Mouse (Mus musculus) MEL (cell line): ENCODE data around the gene Ddx42. TPM values are rescaled to one million over a fixed set of nuclear protein-coding genes. Genes with fewer than 3 reads are reported as not detected.

Source experiments
- DNase-seq: peaks from one replicate; pipeline ENCODE4 v3.0.0; 2011; ENCODE audit warnings: low read depth, low spot score
- H3K27ac ChIP-seq: 2 replicates; pipeline ENCODE4 v1.5.1; 2012; ENCODE audit warnings: low read depth, mild to moderate bottlenecking, control low read depth, low read length, moderate library complexity; ENCODE audit not compliant: control insufficient read depth
- H3K27me3 ChIP-seq, 2 experiments: fragments of 150-350 bp in 1 of 2; sonication (generic) in 1 of 2; 2 replicates each; pipeline ENCODE4 v1.6.1; 2012; ENCODE audit warnings: low read length in 2 of 2, mild to moderate bottlenecking in 2 of 2, improper control_type of control experiment in 1 of 2, moderate library complexity in 1 of 2; ENCODE audit not compliant: insufficient read depth in 2 of 2, control insufficient read depth in 1 of 2
- H3K36me3 ChIP-seq, 2 experiments: 2 replicates each; pipeline ENCODE4 v1.6.1; 2012 to 2014; ENCODE audit warnings: low read length in 2 of 2, improper control_type of control experiment in 1 of 2, inconsistent platforms in 1 of 2, mild to moderate bottlenecking in 1 of 2; ENCODE audit not compliant: insufficient read depth in 2 of 2, control insufficient read depth in 1 of 2
- H3K4me1 ChIP-seq, 2 experiments: fragments of 150-350 bp in 1 of 2; sonication (generic) in 1 of 2; 2 replicates each; pipeline ENCODE4 v1.6.1; 2012; ENCODE audit warnings: low read length in 2 of 2, improper control_type of control experiment in 1 of 2, mild to moderate bottlenecking in 1 of 2; ENCODE audit not compliant: insufficient read depth in 2 of 2, control insufficient read depth in 1 of 2
- H3K4me3 ChIP-seq, 2 experiments: fragments of 150-350 bp in 1 of 2; sonication (generic) in 1 of 2; 2 replicates each; pipeline ENCODE4 v1.5.1; 2012; ENCODE audit warnings: low read depth in 2 of 2, low read length in 2 of 2, mild to moderate bottlenecking in 2 of 2, moderate library complexity in 2 of 2, control low read depth in 1 of 2, improper control_type of control experiment in 1 of 2; ENCODE audit not compliant: control insufficient read depth in 1 of 2, insufficient read depth in 1 of 2
- H3K79me2 ChIP-seq: 2 replicates; pipeline ENCODE4 v1.6.1; 2012; ENCODE audit warnings: mild to moderate bottlenecking, low read length, moderate library complexity; ENCODE audit not compliant: control insufficient read depth, poor library complexity, insufficient read depth
- H3K9ac ChIP-seq: 2 replicates; pipeline ENCODE4 v1.6.1; 2012; ENCODE audit warnings: low read depth, mild to moderate bottlenecking, control low read depth, low read length, moderate library complexity; ENCODE audit not compliant: control insufficient read depth, poor library complexity, severe bottlenecking
- H3K9me3 ChIP-seq: fragments of 150-350 bp; sonication (generic); replicated peaks from 2 replicates; pipeline ENCODE4 v1.6.1; 2012; ENCODE audit warnings: mild to moderate bottlenecking, low read length, improper control_type of control experiment, moderate library complexity; ENCODE audit not compliant: insufficient read depth
- CTCF ChIP-seq, 3 experiments: IDR thresholded peaks in 2 of 3; conservative IDR thresholded peaks in 1 of 3; 2 replicates each; pipeline ENCODE4 v1.5.1; 2011 to 2012; ENCODE audit warnings: low read length in 3 of 3, low read depth in 2 of 3, mild to moderate bottlenecking in 2 of 3, improper control_type of control experiment in 1 of 3, inconsistent platforms in 1 of 3, mixed read lengths in 1 of 3, moderate library complexity in 1 of 3; ENCODE audit not compliant: control insufficient read depth in 1 of 3, insufficient read depth in 1 of 3, poor library complexity in 1 of 3, severe bottlenecking in 1 of 3
- E2F4 ChIP-seq: IDR thresholded peaks from 2 replicates; pipeline ENCODE4 v1.6.1; 2011; ENCODE audit warnings: low read depth, low read length, improper control_type of control experiment, borderline replicate concordance
- ELF1 ChIP-seq: IDR thresholded peaks from 2 replicates; pipeline ENCODE4 v1.6.1; 2014; ENCODE audit warnings: low read depth, mild to moderate bottlenecking, inconsistent platforms, low read length, improper control_type of control experiment, moderate library complexity
- ETS1 ChIP-seq: IDR thresholded peaks from 2 replicates; pipeline ENCODE4 v1.6.1; 2012; ENCODE audit warnings: low read depth, mild to moderate bottlenecking, inconsistent platforms, low read length, improper control_type of control experiment, moderate library complexity
- GABPA ChIP-seq: IDR thresholded peaks from 2 replicates; pipeline ENCODE4 v1.6.1; 2012; ENCODE audit warnings: low read depth, mild to moderate bottlenecking, inconsistent platforms, low read length, improper control_type of control experiment, moderate library complexity
- HCFC1 ChIP-seq: IDR thresholded peaks from 2 replicates; pipeline ENCODE4 v1.6.1; 2012; ENCODE audit warnings: low read depth, mild to moderate bottlenecking, inconsistent platforms, low read length, improper control_type of control experiment, moderate library complexity
- JUND ChIP-seq: IDR thresholded peaks from 2 replicates; pipeline ENCODE4 v1.6.1; 2011; ENCODE audit warnings: low read depth, mild to moderate bottlenecking, improper control_type of control experiment, low read length
- KAT2A ChIP-seq: conservative IDR thresholded peaks from 2 replicates; pipeline ENCODE4 v1.6.1; 2012; ENCODE audit warnings: low read depth, low read length, improper control_type of control experiment, inconsistent platforms
- MAX ChIP-seq: IDR thresholded peaks from 2 replicates; pipeline ENCODE4 v1.6.1; 2011; ENCODE audit warnings: low read length, improper control_type of control experiment
- MYB ChIP-seq: IDR thresholded peaks from 2 replicates; pipeline ENCODE4 v1.6.1; 2011; ENCODE audit warnings: mild to moderate bottlenecking, low read depth, low read length, improper control_type of control experiment
- MYC ChIP-seq: IDR thresholded peaks from 2 replicates; pipeline ENCODE4 v1.6.1; 2011; ENCODE audit warnings: low read depth, mild to moderate bottlenecking, low read length, improper control_type of control experiment, moderate library complexity
- NELFE ChIP-seq: IDR thresholded peaks from 2 replicates; pipeline ENCODE4 v1.6.1; 2011; ENCODE audit warnings: low read depth, low read length, improper control_type of control experiment
- NRF1 ChIP-seq: IDR thresholded peaks from 2 replicates; pipeline ENCODE4 v1.6.1; 2014; ENCODE audit warnings: low read depth, mild to moderate bottlenecking, inconsistent platforms, low read length, improper control_type of control experiment, moderate library complexity; ENCODE audit not compliant: poor library complexity, insufficient read depth, severe bottlenecking
- POLR2A ChIP-seq, 2 experiments: IDR thresholded peaks; 2 replicates each; pipeline ENCODE4 v1.6.1; 2011 to 2012; ENCODE audit warnings: low read length in 2 of 2, mild to moderate bottlenecking in 2 of 2, control low read depth in 1 of 2, improper control_type of control experiment in 1 of 2, low read depth in 1 of 2, moderate library complexity in 1 of 2; ENCODE audit not compliant: control insufficient read depth in 1 of 2, insufficient read depth in 1 of 2, poor library complexity in 1 of 2
- POLR2AphosphoS5 ChIP-seq: IDR thresholded peaks from 2 replicates; pipeline ENCODE4 v1.6.1; 2012; ENCODE audit warnings: low read depth, borderline replicate concordance, mild to moderate bottlenecking, inconsistent platforms, low read length, moderate library complexity, mixed read lengths
- RCOR1 ChIP-seq: IDR thresholded peaks from 2 replicates; pipeline ENCODE4 v1.6.1; 2012; ENCODE audit warnings: low read depth, mild to moderate bottlenecking, inconsistent platforms, low read length, improper control_type of control experiment
- SIN3A ChIP-seq: IDR thresholded peaks from 2 replicates; pipeline ENCODE4 v1.6.1; 2012; ENCODE audit warnings: low read length, improper control_type of control experiment, inconsistent platforms
- SMC3 ChIP-seq: IDR thresholded peaks from 2 replicates; pipeline ENCODE4 v1.6.1; 2011; ENCODE audit warnings: low read depth, low read length, improper control_type of control experiment
- TCF12 ChIP-seq: IDR thresholded peaks from 2 replicates; pipeline ENCODE4 v1.6.1; 2014; ENCODE audit warnings: low read depth, mild to moderate bottlenecking, inconsistent platforms, low read length, improper control_type of control experiment, moderate library complexity
- ZMIZ1 ChIP-seq: IDR thresholded peaks from 2 replicates; pipeline ENCODE4 v1.6.1; 2012; ENCODE audit warnings: low read depth, mild to moderate bottlenecking, inconsistent platforms, low read length, improper control_type of control experiment, moderate library complexity
- polyA plus RNA-seq, 2 experiments: library from polyadenylated mRNA; stranded (reverse) in 1 of 2; unstranded in 1 of 2; fragments of >175 nt in 1 of 2; fragments of >200 nt in 1 of 2; gene quantifications; 2 replicates each; pipeline versions ENCODE4 v1.2.1 to v1.2.4; 2012; ENCODE audit warnings: low replicate concordance in 2 of 2, low read depth in 1 of 2; ENCODE audit not compliant: insufficient read length in 2 of 2, insufficient read depth in 1 of 2, missing spikeins in 1 of 2
- total RNA-seq: library from RNA; depleted of rRNA; stranded (reverse); fragments of 300-350 nt; gene quantifications from 2 replicates; pipeline ENCODE4 v1.2.3, GENCODE M21; 2012

Gene Ddx42
- total and polyA plus RNA-seq, 3 experiments: 56.1 to 57.7 TPM; not detected in 1

DNA sequence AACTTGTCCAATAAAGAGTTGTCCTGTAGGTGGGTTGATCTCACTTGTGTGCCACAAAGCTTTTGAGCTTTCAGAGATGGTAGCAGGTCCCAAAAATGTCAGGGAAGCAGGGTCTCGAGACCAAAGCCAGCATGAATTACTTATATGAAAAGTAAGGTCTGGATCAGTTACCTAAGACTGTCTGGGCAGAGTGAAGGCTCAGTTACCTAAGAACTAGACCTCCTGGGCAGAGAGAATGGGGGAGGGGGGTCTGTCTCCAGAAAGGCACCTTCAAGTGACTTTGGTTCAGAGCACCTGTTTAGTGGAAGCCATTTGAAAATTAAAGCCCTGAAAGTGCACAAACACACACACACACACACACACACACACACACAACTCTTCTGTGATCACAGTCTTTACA is 57.6 kb downstream of the Ddx42 start:
- Histone ChIP-seq H3K4me1 (peaks cover 0 to 34% of the 10 kb centered on the region in 2 experiments; a peak in 3 of 4 replicates), H3K27ac (no peak overlapping the region)

DNA sequence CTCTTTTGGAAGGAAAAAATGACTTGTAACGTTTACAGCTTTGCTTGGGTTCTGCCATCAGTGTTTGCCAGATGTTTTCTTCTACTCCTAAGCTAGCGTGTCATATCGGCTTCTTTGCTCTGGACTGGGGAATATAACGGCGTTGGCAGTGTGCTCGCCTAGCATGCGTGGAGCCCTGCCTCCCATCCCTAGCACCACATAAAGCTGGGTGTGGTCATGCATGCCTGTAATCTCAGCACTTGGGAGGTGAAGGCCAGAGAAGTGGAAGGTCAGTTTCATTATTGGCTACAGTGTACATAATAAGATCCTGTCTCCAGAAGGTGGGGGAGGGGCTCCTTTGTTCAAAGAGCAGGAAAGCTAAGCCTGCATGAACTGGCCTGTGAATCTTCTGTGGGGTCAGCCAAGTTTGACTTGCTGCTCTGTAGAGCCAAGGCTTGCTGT is 58.3 kb downstream of the Ddx42 start:
- no peak for DNase-seq
- Histone ChIP-seq H3K4me3 (no peak overlapping the region), H3K27me3 (no peaks in the 10 kb centered on the region), H3K27ac (no peak overlapping the region), H3K9me3 (no peaks in the 10 kb centered on the region), H3K4me1 (peaks cover 0 to 34% of the 10 kb centered on the region in 2 experiments; a peak in 3 of 4 replicates), H3K79me2 (peaks cover 29% of the 10 kb centered on the region), H3K36me3 (peaks cover 0 to 18% of the 10 kb centered on the region in 2 experiments; a peak in 2 of 4 replicates), H3K9ac (no peak overlapping the region)
- TF ChIP-seq POLR2A (IDR thresholded peaks at IDR 0.05; ENCODE audit: control insufficient read depth in 1 of 2, insufficient read depth in 1 of 2, low read depth in 1 of 2, low read length in 2 of 2, poor library complexity in 1 of 2) (no peak), MAX (no peak), E2F4 (no peak), TCF12 (no peak), MYB (no peak), SMC3 (no peak), NRF1 (no peak), JUND (no peak), RCOR1 (no peak), SIN3A (no peak), POLR2AphosphoS5 (no peak), GABPA (no peak), ELF1 (no peak), KAT2A (no peak), ETS1 (no peak), HCFC1 (no peak), CTCF (IDR thresholded peaks at IDR 0.05 in 2 of 3, conservative IDR thresholded peaks at IDR 0.05 in 1 of 3; ENCODE audit: control insufficient read depth in 1 of 3, insufficient read depth in 1 of 3, low read depth in 2 of 3, low read length in 3 of 3, poor library complexity in 1 of 3, severe bottlenecking in 1 of 3) (no peak), MYC (no peak)

More for the DNA sequence above, 57.6 kb downstream of the Ddx42 start:
- H3K9me3 ChIP-seq: no peaks in the 10 kb centered on the region
- H3K36me3 ChIP-seq: peaks cover 0 to 18% of the 10 kb centered on the region in 2 experiments; a peak in 2 of 4 replicates
- no peak overlapping the region for H3K4me3 ChIP-seq
- no peak overlapping the region for H3K9ac ChIP-seq
- no peak for DNase-seq
- TF ChIP-seq ZMIZ1 (no peak), NELFE (no peak)
- TF ChIP-seq, all 39 proteins: peak for 0
- no peaks in the 10 kb centered on the region for H3K27me3 ChIP-seq
- peaks cover 32% of the 10 kb centered on the region for H3K79me2 ChIP-seq
